Mouse (Mus musculus) inflammation-experienced regulatory T-cells, adult 16 weeks (primary cell): ENCODE measurements around the gene Cd276. TPM values are rescaled to one million over a fixed set of nuclear protein-coding genes. Genes with fewer than 3 reads are reported as not detected.

Source experiments
- polyA plus RNA-seq: library from polyadenylated mRNA; unstranded; fragments of 100-300 nt; shearing (Covaris generic); gene quantifications from one replicate; pipeline ENCODE4 v1.2.1, GENCODE M21; 2017

Cd276 gene
- polyA plus RNA-seq = not detected

GRCm38 (mm10) chr9:58554908-58555684 is at the start of gene Cd276:
TSS of gene Cd276 (minus strand) at chr9:58555437.

GRCm38 (mm10) chr9:58581958-58582540 is 26.8 kb upstream of the Cd276 start, which contains the start of gene Nptn:
TSS of gene Nptn (plus strand) at chr9:58582240.

GRCm38 (mm10) chr9:58487851-58488801 is 67.1 kb downstream of the Cd276 start, which contains the start of gene Insyn1:
TSS of gene Insyn1 (plus strand) at chr9:58488603.

Other genes starting within 250 kb of the Cd276 start
- gene Loxl1, start 242.3 kb downstream of the Cd276 start, polyA plus RNA-seq = not detected
- not detected for gene Tbc1d21, start 185.0 kb downstream of the Cd276 start, polyA plus RNA-seq
- not detected for gene Insyn1, start 66.8 kb downstream of the Cd276 start, polyA plus RNA-seq
- gene Nptn, start 26.8 kb upstream of the Cd276 start, polyA plus RNA-seq = 73.3 TPM
- gene Rec114, start 188.5 kb upstream of the Cd276 start, polyA plus RNA-seq = 2.3 TPM